Mouse (Mus musculus) adrenal gland, adult 8-10 months (tissue): ENCODE measurements around the gene Syngr1. TPM values are rescaled to one million over a fixed set of nuclear protein-coding genes. Genes with fewer than 3 reads are reported as not detected.

Experiments
- DNase-seq: peaks from one replicate; pipeline ENCODE4 v3.0.0; 2022
- total RNA-seq, 4 experiments: library from RNA; stranded (reverse); gene quantifications; 2 replicates each; pipeline ENCODE4 v1.2.4; 2022

Syngr1 gene
- total RNA-seq, 4 experiments from 2014 or later, result 32.7 to 65.7 (median 48.7) TPM

- DNase-seq, result no peak
Measured at GRCm38 (mm10) chr15:80071951-80072437, 19.1 kb upstream of the Syngr1 start.

DNA sequence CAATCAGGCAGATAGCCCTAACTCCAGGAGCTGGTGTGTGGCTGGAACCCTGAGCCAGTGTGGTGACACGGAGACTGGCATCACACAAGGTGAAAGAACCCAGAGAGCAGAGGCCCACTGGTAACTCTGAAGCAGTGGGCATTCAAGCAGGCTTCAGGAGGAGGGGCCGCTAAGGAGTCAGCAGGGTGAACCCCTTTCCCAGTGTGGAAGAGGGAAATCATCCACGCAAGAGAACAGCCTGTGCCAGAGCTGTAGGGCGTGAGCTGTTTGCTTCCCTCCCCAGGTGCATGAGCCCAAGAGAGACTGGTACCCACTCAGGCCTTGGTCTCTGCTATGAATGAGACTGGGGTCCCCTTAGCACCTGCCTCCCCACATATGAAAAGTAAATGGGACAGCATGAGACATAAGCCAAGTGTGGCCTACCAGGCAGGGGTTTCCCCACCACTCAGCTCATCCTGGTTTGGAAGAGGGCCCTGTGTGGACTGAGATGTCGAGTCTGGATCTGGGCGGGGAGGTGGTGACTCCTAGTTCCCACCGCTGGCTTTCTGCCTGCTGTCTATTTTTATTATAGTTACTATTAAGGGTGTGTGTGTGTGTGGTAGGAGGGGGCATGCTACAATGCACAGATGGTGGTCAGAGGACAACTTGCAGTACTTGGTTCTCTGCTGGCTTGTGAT lies 18.4 kb upstream of the Syngr1 start:
- no peak for DNase-seq

DNA sequence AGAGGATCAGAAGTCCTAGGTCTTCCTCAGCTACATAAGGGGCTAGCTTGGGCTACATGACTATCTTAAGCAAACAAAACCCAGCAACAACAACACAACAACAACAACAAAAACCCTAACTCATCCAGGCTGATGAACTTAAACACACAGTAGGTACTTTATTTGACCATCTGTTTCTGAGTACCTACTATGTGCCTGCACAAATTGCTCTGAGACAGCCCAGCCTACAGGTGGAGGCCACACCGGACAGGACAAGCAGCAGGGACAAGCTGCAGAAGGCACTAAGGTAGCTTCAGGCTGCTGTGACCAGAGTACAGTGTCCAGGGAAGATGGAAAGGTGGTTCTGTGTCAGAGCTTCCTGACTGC lies 17.9 kb upstream of the Syngr1 start:
- no peak for DNase-seq

DNA sequence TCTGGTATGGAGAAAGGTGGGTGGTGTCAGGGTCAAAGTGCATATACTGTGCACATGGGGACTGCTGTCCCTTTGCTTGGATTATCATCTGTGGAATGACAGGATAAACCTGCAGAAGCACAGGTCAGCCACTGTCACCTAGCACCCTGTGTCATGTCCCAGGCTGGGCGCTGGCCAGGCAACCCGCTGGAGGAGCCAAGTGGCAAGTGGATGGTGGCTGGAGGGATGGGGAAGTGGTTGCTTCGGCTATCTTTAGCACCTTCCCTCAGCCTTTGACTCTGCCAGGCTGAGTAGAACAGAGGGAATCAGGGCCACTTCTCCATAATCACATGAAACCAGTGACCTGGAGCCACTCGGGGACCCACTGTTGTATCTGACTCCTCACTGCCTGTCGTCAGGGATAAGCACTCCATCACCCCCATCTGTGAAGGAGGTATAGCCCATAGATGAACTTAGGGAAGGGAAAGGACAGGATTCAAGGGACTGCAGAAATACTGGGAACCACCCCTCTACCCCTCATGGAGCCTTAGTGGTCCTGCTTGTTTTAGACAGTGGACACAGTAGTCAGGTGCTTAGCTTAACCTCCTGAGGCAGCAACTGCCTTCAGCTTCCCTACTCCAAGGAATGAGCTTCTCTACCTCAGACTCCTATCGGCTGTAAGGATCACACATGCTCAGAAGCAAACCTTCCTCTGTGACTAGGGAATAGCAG lies 16.3 kb upstream of the Syngr1 start:
- DNase-seq, result no peak

GRCm38 (mm10) chr15:80075374-80075694 lies 15.8 kb upstream of the Syngr1 start:
- DNase-seq, result no peak

DNA sequence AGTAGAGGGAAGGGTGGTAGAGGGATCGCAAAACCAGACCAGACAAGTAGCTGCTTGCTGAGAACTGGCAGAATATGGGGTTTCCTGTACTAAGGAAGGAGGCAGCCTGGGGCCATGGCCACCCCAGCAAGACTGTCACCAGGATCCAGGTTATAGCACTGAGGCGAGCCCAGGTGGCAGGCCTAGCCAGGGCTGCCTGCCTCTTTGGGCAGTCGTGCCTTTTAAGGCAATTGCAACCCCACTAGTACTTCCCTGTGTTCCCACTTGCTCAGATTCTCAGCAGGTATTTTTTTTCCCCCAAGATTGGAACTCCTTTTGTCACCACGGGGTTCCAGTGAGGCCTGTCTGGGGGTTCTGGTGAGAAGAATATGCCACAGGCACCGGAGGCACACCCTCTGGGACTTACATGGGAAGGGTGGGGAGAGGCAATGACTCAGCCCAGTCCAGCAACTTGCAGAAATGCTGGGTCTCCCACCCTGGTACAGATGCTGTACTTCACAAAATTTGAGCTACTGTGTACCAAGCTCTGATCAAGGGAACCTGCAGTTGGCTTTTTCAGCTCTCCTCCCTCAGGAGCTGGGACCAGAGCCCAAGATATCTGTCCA lies 15.3 kb upstream of the Syngr1 start:
- DNase-seq, result no peak

DNA sequence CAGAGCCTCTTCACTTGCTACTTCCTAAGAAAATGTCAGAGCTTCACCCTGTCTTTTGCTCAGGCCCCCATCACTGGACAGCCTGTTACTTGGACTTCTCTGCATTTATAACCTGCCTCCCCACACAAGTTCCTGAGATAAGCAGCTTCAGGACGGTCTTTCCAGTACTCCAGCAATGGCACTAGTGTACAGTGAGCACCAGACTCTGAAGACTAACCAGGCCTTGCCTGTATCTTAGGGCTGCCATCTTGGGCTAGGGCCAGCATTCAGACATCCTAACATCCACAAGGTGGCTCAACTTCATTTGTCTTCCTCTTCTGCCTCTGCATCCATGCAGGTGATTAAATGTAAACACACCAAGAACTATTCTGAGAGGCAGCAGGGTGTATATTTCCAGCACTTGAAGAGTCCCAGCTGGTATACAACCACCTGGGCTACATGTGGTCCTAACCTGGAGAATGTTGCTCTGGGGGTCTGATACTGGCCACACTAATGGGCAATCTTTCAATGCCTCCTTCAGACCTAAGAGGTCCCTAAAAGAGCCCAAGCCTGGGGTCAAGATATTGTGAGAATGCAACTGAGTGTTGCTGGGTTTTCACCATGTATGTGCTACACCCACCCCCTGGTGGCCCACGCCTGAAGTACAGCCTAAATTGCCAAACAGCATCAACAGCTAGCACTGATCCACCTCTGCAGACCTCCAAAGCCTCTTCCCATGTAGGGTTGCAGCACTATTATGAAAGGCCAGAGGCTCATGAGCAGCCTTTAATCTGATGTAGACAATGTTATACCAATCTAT lies 14.6 kb upstream of the Syngr1 start:
- DNase-seq, result no peak

DNA sequence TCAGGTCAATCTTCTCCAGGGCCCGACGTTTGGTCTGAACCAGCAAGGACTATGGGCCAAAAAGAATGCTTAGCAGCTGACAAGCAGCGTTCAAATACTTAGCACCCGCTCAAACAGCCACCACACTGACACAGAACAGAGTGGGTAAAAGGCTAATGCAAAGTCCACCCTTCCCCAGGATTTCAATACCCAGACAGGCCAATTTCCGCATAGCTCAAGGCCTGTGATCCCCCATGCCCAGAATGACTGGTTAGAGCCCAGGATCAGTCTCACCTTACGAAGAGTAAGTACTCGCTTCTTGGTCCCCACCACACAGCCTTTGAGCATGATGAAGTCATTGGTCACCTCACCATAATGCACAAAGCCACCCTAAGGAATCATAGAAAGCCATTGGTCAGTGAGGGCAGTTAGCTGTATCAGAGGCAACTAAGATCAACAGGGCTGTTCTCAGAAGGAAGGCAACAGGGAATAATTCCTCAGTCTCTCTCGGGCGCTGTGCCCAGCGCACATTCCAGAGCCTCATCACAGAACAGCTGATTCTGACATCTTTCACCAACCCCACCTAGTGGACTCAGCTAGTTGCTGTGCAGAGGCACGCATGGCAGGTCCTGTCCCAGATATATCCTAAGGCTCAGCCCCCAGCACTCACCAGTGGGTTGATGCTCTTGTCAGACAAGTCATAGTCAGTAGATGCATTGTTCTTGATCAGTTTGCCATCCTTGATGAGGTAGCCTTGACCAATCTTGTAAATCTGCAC lies 12.9 kb upstream of the Syngr1 start:
- DNase-seq, result no peak

- DNase-seq, result no peak
Measured at GRCm38 (mm10) chr15:80079129-80079668, 11.9 kb upstream of the Syngr1 start.

GRCm38 (mm10) chr15:80079954-80080353 lies 11.2 kb upstream of the Syngr1 start:
- no peak for DNase-seq

GRCm38 (mm10) chr15:80080711-80081615 lies 10.2 kb upstream of the Syngr1 start:
- DNase-seq, result no peak

- peak; percentile 67 for DNase-seq
Measured at GRCm38 (mm10) chr15:80081801-80082546, 9.2 kb upstream of the Syngr1 start.

- DNase-seq, result no peak
Measured at GRCm38 (mm10) chr15:80082661-80083275, 8.4 kb upstream of the Syngr1 start.

DNA sequence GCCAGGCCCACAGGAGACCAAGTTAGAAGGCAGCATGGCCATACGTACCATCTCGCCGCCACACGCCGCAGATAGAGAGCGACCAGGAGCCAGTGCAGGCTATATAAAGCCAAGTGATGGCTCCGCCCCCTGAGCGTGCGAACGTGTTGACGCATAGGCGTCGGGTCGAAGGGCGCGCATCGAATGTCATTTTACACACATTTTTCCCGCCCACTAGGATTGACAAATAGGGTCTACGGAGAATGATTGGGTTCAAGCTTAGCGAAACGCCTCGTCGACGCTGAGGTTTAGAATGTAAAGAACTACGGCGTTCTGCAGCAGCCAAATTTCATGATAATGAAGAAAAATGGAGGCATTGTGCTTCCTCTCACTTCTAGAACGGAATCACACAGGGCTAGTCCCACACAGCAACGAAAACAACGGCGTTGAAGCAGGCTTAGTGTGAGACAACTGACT lies 7.8 kb upstream of the Syngr1 start:
- peak; percentile 96 for DNase-seq

- DNase-seq, result no peak
Measured at GRCm38 (mm10) chr15:80083740-80084139, 7.4 kb upstream of the Syngr1 start.

GRCm38 (mm10) chr15:80087406-80088012 lies 3.6 kb upstream of the Syngr1 start:
- no peak for DNase-seq

DNA sequence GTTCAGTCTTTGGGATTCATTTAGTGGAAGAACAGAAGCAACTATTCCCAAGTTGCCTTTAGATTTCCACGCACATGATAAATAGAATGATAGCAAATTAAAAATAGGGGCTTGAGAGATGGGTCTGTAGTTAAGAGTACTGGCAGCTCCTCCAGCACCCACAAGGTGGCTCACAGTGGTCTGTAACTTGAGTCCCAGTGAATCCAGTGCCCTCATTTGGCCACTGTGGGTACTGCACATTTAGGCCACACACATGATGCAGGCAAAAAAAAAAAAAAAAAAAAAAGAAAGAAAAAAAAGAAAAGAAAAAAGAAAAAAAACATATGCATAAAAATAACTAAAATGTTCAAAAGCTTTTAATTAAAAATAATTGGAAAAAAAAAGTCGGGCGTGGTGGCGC lies 2.5 kb upstream of the Syngr1 start:
- peak; percentile 84 for DNase-seq

DNA sequence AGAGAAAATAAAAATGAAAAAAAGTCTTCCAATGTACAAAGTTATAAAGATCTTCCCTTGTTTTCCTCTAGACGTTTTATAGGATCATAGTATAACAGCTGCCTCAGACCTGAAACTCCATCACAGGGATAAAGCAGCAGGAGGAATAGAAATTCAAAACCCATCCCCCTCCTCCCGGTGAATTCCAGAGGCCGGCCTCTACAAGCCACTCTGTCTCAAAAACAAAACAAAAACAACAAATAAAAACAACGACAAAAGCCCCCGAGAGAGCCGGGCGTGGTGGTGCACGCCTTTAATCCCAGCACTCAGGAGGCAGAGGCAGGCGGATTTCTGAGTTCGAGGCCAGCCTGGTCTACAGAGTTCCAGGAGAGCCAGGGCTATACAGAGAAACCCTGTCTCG lies 979 bp upstream of the Syngr1 start:
- DNase-seq, result no peak

- DNase-seq, result no peak
Measured at GRCm38 (mm10) chr15:80090741-80091120, 403 bp upstream of the Syngr1 start.
